Mouse (Mus musculus) right cerebral cortex, postnatal 10 days (tissue): ENCODE measurements at regions not wholly inside any gene's neighbourhood (a gene's known extent, or its start where the extent isn't known, plus 50 kb on each side); places are given as distances from the start of the nearest gene placed in this dataset.
"Not testable (repeated sequence)": the region's sequence is repeated elsewhere in the genome, so short reads cannot be mapped to it uniquely, and the experiment has no call there.

Source experiments
- DNase-seq, 2 experiments: peaks; one replicate each; pipeline ENCODE4 v3.0.0; 2021; ENCODE audit warnings: low spot score in 2 of 2

- DNase-seq: no peak
Measured at GRCm38 (mm10) chr10:96685991-96686601, 69.3 kb downstream of the Btg1 start.

GRCm38 (mm10) chr10:96686659-96687440 is 70.0 kb downstream of the Btg1 start:
- DNase-seq: peak; percentile 40

GRCm38 (mm10) chr10:96687441-96687772 is 70.6 kb downstream of the Btg1 start:
- DNase-seq: no peak

- DNase-seq: no peak
Measured at GRCm38 (mm10) chr10:96689976-96690867, 73.4 kb downstream of the Btg1 start.

- DNase-seq: peak; percentile 22 to 35
Measured at GRCm38 (mm10) chr10:96690868-96691302, 74.1 kb downstream of the Btg1 start.

GRCm38 (mm10) chr10:96691319-96691870 is 74.6 kb downstream of the Btg1 start:
- DNase-seq: no peak

GRCm38 (mm10) chr10:96692821-96693220 is 76.0 kb downstream of the Btg1 start:
- no peak for DNase-seq

- no peak for DNase-seq
Measured at GRCm38 (mm10) chr10:96693766-96694165, 77.0 kb downstream of the Btg1 start.

- DNase-seq: no peak
Measured at GRCm38 (mm10) chr10:96696571-96696970, 79.8 kb downstream of the Btg1 start.

GRCm38 (mm10) chr10:96697781-96698180 is 81.0 kb downstream of the Btg1 start:
- no peak for DNase-seq

GRCm38 (mm10) chr10:96706656-96707055 is 89.8 kb downstream of the Btg1 start:
- DNase-seq: no peak

GRCm38 (mm10) chr10:96708471-96708870 is 91.7 kb downstream of the Btg1 start:
- peak in 1 of 2 experiments; percentile 25 for DNase-seq

GRCm38 (mm10) chr10:96709698-96710356 is 93.0 kb downstream of the Btg1 start:
- DNase-seq: no peak

- DNase-seq: no peak
Measured at GRCm38 (mm10) chr10:96711993-96712392, 95.2 kb downstream of the Btg1 start.

GRCm38 (mm10) chr10:96714702-96715101 is 97.9 kb downstream of the Btg1 start:
- DNase-seq: no peak

- no peak for DNase-seq
Measured at GRCm38 (mm10) chr10:96717281-96717680, 100.5 kb downstream of the Btg1 start.

- not testable (repeated sequence) for DNase-seq
Measured at GRCm38 (mm10) chr10:96718706-96719105, 101.9 kb downstream of the Btg1 start.

- peak; percentile 71 to 74 for DNase-seq
Measured at GRCm38 (mm10) chr10:96720281-96720711, 103.5 kb downstream of the Btg1 start.

- DNase-seq: no peak
Measured at GRCm38 (mm10) chr10:96720956-96721688, 104.3 kb downstream of the Btg1 start.

GRCm38 (mm10) chr10:96722491-96722890 is 105.7 kb downstream of the Btg1 start:
- peak; percentile 56 to 57 for DNase-seq

GRCm38 (mm10) chr10:96723071-96723470 is 106.3 kb downstream of the Btg1 start:
- no peak for DNase-seq
